Mouse (Mus musculus): ENCODE data around the gene Swt1. TPM values are rescaled to one million over a fixed set of nuclear protein-coding genes. Genes with fewer than 3 reads are reported as not detected.

Gene Swt1
- 7.1 and 10.1 TPM in 2 replicates for polyA plus RNA-seq (2012; rRNA removed; ENCODE audit: low replicate concordance)

DNA sequence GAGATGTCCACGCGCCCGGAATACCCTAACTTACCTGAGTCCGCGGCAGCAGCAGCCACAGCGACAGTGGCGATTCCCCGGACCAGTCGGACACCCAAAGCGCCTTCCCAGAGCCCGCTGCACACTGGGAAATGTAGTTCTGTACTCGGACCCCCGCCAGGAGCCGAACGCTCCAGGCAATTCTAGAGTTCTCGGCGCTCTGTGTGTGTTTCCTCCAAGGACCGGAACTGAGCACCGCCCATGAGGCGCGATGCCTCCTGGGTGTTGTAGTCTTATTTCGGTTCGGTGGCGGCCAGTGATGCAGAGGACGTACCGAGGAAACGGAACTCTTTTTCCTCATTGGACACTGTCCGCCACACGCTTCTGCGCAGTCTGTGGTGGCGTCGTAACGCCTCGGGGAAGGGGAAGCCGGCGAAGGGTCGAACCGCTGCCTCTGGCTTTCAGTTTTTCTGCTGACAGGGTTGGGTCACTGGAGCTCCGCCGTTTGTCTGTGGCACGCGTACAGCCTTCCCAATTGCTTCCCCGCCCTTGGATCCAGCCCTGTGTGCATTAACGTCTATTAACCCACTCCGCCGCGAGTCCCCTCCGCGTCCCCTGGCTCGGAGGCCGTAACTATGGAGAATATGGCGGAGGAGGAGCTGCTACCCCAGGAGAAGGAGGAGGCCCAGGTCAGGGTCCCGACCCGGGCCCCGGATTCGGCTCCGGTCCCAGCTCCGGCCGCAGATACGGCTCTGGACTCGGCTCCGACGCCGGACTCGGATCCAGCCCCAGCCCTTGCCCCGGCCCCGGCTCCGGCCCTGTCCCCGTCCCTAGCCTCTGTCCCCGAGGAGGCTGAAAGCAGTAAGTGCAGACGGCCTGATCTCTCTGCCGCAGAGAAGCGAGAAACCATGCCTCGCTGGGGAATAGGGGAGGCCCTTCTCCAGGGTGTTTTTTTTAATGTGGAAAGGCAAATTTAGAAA lies at the start of gene Swt1, which contains the start of gene Trmt1l:
Gene Swt1, minus strand, starts transcription at position 193 of the 959 bp plus-strand sequence.
Gene Trmt1l, plus strand, starts transcription at position 280 of the 959 bp plus-strand sequence.

GRCm38 (mm10) chr1:151344283-151345108 lies 83.8 kb downstream of the Swt1 start, which contains the start of gene Ivns1abp:
Gene Ivns1abp (plus strand): TSS chr1:151344477.

Other genes starting within 250 kb of the Swt1 start
- gene Gm47985, start 245.9 kb downstream of the Swt1 start, polyA plus RNA-seq (2012; rRNA removed; ENCODE audit: low replicate concordance): 0.10 TPM in 1 of 2 replicates, not detected in the other
- gene Gm8947, start 236.1 kb downstream of the Swt1 start, polyA plus RNA-seq (2012; rRNA removed; ENCODE audit: low replicate concordance): not detected in 2 replicates
- not detected in 2 replicates for gene Gm47995, start 230.0 kb downstream of the Swt1 start, polyA plus RNA-seq (2012; rRNA removed; ENCODE audit: low replicate concordance)
- not detected in 2 replicates for gene 3110040M04Rik, start 224.3 kb downstream of the Swt1 start, polyA plus RNA-seq (2012; rRNA removed; ENCODE audit: low replicate concordance)
- gene Gm47996, start 218.3 kb downstream of the Swt1 start, polyA plus RNA-seq (2012; rRNA removed; ENCODE audit: low replicate concordance): not detected in 2 replicates
- 51.7 and 60.0 TPM in 2 replicates for gene Ivns1abp, start 84.0 kb downstream of the Swt1 start, polyA plus RNA-seq (2012; rRNA removed; ENCODE audit: low replicate concordance)
- 14.4 and 21.0 TPM in 2 replicates for gene Trmt1l, start 87 bp upstream of the Swt1 start, polyA plus RNA-seq (2012; rRNA removed; ENCODE audit: low replicate concordance)
- 27.1 and 34.8 TPM in 2 replicates for gene Rnf2, start 72.5 kb upstream of the Swt1 start, polyA plus RNA-seq (2012; rRNA removed; ENCODE audit: low replicate concordance)
- gene Fam129a, start 142.7 kb upstream of the Swt1 start, polyA plus RNA-seq (2012; rRNA removed; ENCODE audit: low replicate concordance): 14.4 and 16.5 TPM in 2 replicates